Mouse (Mus musculus) hindbrain, postnatal 0 days (tissue): ENCODE measurements around the gene Mrvi1. TPM values are rescaled to one million over a fixed set of nuclear protein-coding genes. Genes with fewer than 3 reads are reported as not detected.
A peak's percentile ranks its signal among the peaks of the same experiment; 100 is the strongest.

Experiments used
- ATAC-seq: fragments of 200-750 bp; cut with Nextera tagmentation; 2 replicates; pipeline ENCODE4 v1.8.0; 2017; ENCODE audit warnings: mild to moderate bottlenecking, moderate TSS enrichment, moderate library complexity
- DNase-seq: peaks from one replicate; pipeline ENCODE4 v3.0.0-alpha.2; 2015; ENCODE audit warnings: low spot score
- H3K27ac ChIP-seq: fragments of 300-500 bp; sonication (generic); 2 replicates; pipeline ENCODE4 v1.5.1; 2014; ENCODE audit warnings: mild to moderate bottlenecking
- H3K27me3 ChIP-seq: fragments of 300-500 bp; sonication (generic); 2 replicates; pipeline ENCODE4 v1.6.1; 2014; ENCODE audit warnings: low read length, mixed read lengths; ENCODE audit not compliant: insufficient read depth
- H3K36me3 ChIP-seq: fragments of 300-500 bp; sonication (generic); 2 replicates; pipeline ENCODE4 v1.6.1; 2014; ENCODE audit warnings: low read length, mixed read lengths; ENCODE audit not compliant: insufficient read depth
- H3K4me1 ChIP-seq: fragments of 300-500 bp; sonication (generic); 2 replicates; pipeline ENCODE4 v1.6.1; 2014; ENCODE audit warnings: antibody characterized with exemption, low read length, mixed read lengths; ENCODE audit not compliant: insufficient read depth
- H3K4me2 ChIP-seq: fragments of 300-500 bp; sonication (generic); 2 replicates; pipeline ENCODE4 v1.6.1; 2014; ENCODE audit warnings: low read depth, mild to moderate bottlenecking, low read length, moderate library complexity, mixed read lengths
- H3K4me3 ChIP-seq: fragments of 300-500 bp; sonication (generic); 2 replicates; pipeline ENCODE4 v1.5.1; 2014; ENCODE audit warnings: low read length
- H3K9ac ChIP-seq: fragments of 300-500 bp; sonication (generic); replicated peaks from 2 replicates; pipeline ENCODE4 v1.6.1; 2014; ENCODE audit warnings: mild to moderate bottlenecking, low read length, moderate library complexity, mixed read lengths
- H3K9me3 ChIP-seq: fragments of 300-500 bp; sonication (generic); 2 replicates; pipeline ENCODE4 v1.6.1; 2016; ENCODE audit warnings: low read length, mixed read lengths
- CTCF ChIP-seq: IDR thresholded peaks from 2 replicates; pipeline ENCODE4 v1.5.1; 2016; ENCODE audit warnings: antibody characterized with exemption, control low read depth, low read depth
- WGBS: fragments of 180-500 bp; shearing (Covaris S2); extraction: QIAGEN DNeasy Blood & Tissue Kit; methylation state at CpG from one replicate; pipeline ENCODE4 v1.1.7; 2014; 5-methylcytosine and 5-hydroxymethylcytosine counted together
- polyA plus RNA-seq: library from polyadenylated mRNA; unstranded; fragments of >200 nt; fragmentation: Nextera tagmentation; extraction: Ambion mirVana; gene quantifications from 2 replicates; pipeline ENCODE4 v1.2.1, GENCODE M21; 2015
- total RNA-seq: library from RNA; depleted of rRNA; stranded (reverse); fragments of >200 nt; gene quantifications from 2 replicates; pipeline ENCODE4 v1.2.3, GENCODE M21; 2014

Gene Mrvi1
- total and polyA plus RNA-seq, 2 experiments from 2014 or later: 0.78 to 3.3 TPM

GRCm38 (mm10) chr7:110926562-110926961, 55.7 kb downstream of the Mrvi1 start:
- no peak for ATAC-seq
- 81% methylated on average over 4 of the region's 4 CpGs for WGBS
- H3K4me2 ChIP-seq: no peak overlapping the region

DNA sequence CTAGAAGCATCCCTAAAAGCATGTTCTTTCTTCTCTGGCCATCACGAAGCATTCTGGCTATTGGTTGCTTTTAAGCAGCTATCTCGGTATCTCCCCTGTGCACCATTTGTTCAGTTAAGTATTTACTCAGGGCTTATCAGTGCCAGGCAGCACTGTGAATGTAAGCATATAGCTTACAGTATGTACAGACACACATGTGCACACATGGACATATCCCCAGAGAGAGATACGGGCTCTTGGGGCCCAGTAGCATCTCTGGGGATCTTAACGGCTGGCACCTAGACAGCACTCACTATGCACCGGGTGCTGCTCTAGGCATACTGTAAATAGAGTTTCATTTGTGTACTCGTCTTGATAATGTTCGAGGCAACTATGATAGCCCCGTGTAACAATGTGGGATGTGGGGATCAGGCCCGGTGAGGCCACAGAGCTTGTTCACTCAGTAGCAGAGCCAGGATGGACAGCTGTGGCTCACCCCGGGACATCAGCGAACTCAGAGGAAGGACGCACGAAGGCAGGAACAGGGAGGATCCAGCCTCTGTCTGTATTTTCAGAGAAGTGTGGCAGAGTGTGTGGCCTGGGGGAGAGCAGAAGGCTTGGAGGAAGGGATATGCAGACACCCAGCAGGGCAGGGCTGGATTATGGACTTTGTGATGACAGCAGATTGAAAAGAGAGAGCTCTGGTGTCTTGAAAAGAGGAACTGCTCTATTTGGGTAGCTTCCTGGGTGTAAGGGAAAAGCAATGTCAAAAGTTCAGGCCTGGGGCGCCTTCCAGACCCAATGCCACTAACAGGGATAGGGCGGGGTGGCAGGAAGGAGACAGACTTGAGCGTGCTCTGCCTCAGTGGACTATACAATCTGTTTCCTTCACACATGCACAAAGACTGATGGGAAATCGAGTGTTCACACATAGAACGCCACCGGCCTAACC, 61.7 kb downstream of the Mrvi1 start:
- peak; percentile 8 for DNase-seq
- 0 out of 2 replicates have a peak, but pooled peaks have one; percentile 29 for ATAC-seq
- Histone ChIP-seq H3K4me1 (no peaks in the 10 kb centered on the region), H3K36me3 (no peaks in the 10 kb centered on the region), H3K9me3 (no peaks in the 10 kb centered on the region), H3K4me3 (no peak overlapping the region), H3K27me3 (no peaks in the 10 kb centered on the region; the same call in 1 of the 2 replicates), H3K9ac (no peak overlapping the region), H3K4me2 (no peak overlapping the region), H3K27ac (no peak overlapping the region)
- TF ChIP-seq CTCF: no peak
- 76% methylated on average over 19 of the region's 19 CpGs for WGBS

More at GRCm38 (mm10) chr7:110926562-110926961, 55.7 kb downstream of the Mrvi1 start:
- Histone ChIP-seq H3K9ac (no peak overlapping the region), H3K27ac (no peak overlapping the region), H3K36me3 (no peaks in the 10 kb centered on the region), H3K27me3 (no peaks in the 10 kb centered on the region; the same call in 1 of the 2 replicates), H3K4me3 (no peak overlapping the region), H3K9me3 (no peaks in the 10 kb centered on the region), H3K4me1 (no peaks in the 10 kb centered on the region)
- no peak for DNase-seq
- TF ChIP-seq CTCF: no peak

DNA sequence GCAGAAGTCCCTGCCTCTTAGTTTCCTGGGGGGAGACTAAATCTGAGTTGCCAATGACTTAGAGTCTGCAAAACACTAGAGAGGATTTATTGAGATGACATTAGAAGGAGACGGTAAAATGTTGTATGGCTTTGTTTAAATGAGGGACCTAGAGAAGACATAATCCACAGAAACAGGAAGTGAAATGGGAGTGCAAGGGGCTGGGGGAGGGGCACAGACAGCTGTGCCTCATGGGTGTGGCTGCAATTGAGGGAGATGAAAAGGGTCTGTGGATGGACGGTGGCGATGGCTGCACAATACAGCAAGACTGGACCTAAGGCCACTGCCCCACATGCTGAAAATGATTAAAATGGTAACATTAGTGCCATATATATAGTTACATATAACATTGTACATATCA, 62.5 kb downstream of the Mrvi1 start:
- no peaks in the 10 kb centered on the region for H3K4me1 ChIP-seq
- no peak overlapping the region for H3K27ac ChIP-seq
- H3K9me3 ChIP-seq: no peaks in the 10 kb centered on the region
- H3K9ac ChIP-seq: no peak overlapping the region
- no peak overlapping the region for H3K4me2 ChIP-seq
- TF ChIP-seq CTCF: no peak
- H3K4me3 ChIP-seq: no peak overlapping the region
- DNase-seq (no peak), ATAC-seq (no peak)
- H3K36me3 ChIP-seq: no peaks in the 10 kb centered on the region
- no peaks in the 10 kb centered on the region; the same call in 1 of the 2 replicates for H3K27me3 ChIP-seq
- 62% methylated on average over 3 of the region's 3 CpGs for WGBS

DNA sequence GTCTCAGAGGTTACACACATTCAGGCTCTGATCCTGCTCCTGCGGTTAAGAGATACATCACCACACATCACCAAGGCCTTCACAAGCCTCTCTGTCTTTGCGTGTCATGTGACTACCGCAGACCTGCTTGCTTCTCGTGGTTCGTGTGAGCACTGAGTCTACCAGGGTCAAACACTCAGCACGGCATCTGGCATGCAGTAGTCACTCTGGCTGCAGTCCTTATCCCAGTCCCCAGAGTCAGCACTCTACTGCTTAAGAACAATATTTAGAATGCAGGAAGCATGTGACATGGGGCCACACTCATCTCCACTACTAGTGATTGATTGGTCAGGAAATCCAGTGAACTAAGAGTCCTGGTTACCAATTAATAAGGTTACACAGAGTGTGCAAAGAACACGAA, 66.3 kb downstream of the Mrvi1 start:
- no peak overlapping the region for H3K4me2 ChIP-seq
- no peak for DNase-seq
- H3K4me3 ChIP-seq: no peak overlapping the region
- H3K9ac ChIP-seq: no peak overlapping the region
- H3K36me3 ChIP-seq: no peaks in the 10 kb centered on the region
- no peak for ATAC-seq
- 79% methylated on average over 7 of the region's 7 CpGs for WGBS
- TF ChIP-seq CTCF: no peak
- H3K4me1 ChIP-seq: no peaks in the 10 kb centered on the region
- H3K9me3 ChIP-seq: no peaks in the 10 kb centered on the region
- no peak overlapping the region for H3K27ac ChIP-seq
- H3K27me3 ChIP-seq: no peaks in the 10 kb centered on the region

- Histone ChIP-seq H3K27me3 (no peaks in the 10 kb centered on the region), H3K4me2 (no peak overlapping the region), H3K4me1 (no peaks in the 10 kb centered on the region), H3K9ac (no peak overlapping the region), H3K9me3 (no peaks in the 10 kb centered on the region), H3K4me3 (no peak overlapping the region), H3K27ac (no peak overlapping the region), H3K36me3 (no peaks in the 10 kb centered on the region)
- no peak for ATAC-seq
- WGBS: 73% methylated on average over 3 of the region's 3 CpGs
- DNase-seq: no peak
- no peak for TF ChIP-seq CTCF
Measured at GRCm38 (mm10) chr7:110914531-110914930, 67.7 kb downstream of the Mrvi1 start.

DNA sequence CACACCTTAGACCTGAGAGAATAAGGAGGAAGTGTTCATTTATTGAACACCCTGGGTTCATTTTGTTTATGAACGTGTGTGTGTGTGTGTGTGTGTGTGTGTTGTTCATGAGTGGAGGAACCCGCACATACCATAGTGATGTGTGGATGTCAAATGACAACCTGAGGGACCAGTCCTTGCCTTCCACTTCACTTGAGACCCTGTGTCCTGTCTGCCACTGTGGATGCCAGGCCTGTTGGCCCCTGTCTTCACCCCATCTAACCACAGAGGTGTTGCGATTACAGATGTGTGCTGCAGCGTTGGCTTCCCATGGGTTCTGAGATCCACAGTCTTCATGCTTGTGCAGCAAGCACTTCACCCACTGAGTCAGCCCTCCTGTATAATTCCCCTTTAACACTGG, 68.5 kb downstream of the Mrvi1 start:
- no peak overlapping the region for H3K4me2 ChIP-seq
- no peaks in the 10 kb centered on the region for H3K27me3 ChIP-seq
- no peak overlapping the region for H3K9ac ChIP-seq
- ATAC-seq: no peak
- 96% methylated on average over 4 of the region's 4 CpGs for WGBS
- no peak overlapping the region for H3K4me3 ChIP-seq
- H3K4me1 ChIP-seq: no peaks in the 10 kb centered on the region
- no peaks in the 10 kb centered on the region for H3K36me3 ChIP-seq
- no peak overlapping the region for H3K27ac ChIP-seq
- no peak for DNase-seq
- no peak for TF ChIP-seq CTCF
- no peaks in the 10 kb centered on the region for H3K9me3 ChIP-seq
